Mouse (Mus musculus) testis, adult 2 months (tissue): Measurements from ENCODE around the gene Klf11. TPM values are rescaled to one million over a fixed set of nuclear protein-coding genes. Genes with fewer than 3 reads are reported as not detected.
"Not testable (repeated sequence)": the region's sequence is repeated elsewhere in the genome, so short reads cannot be mapped to it uniquely, and the experiment has no call there.

Experiments
- H3K27ac ChIP-seq: fragments of 200-500 bp; 2 replicates; pipeline ENCODE4 v1.5.1; 2012; ENCODE audit warnings: low read depth, low read length; ENCODE audit not compliant: control insufficient read depth, insufficient read depth
- H3K27me3 ChIP-seq: fragments of 200-500 bp; 2 replicates; pipeline ENCODE4 v1.6.1; 2012; ENCODE audit warnings: mild to moderate bottlenecking, low read length, moderate library complexity; ENCODE audit not compliant: control insufficient read depth, insufficient read depth
- H3K36me3 ChIP-seq: fragments of 200-500 bp; 2 replicates; pipeline ENCODE4 v1.6.1; 2012; ENCODE audit warnings: mild to moderate bottlenecking, low read length; ENCODE audit not compliant: control insufficient read depth, insufficient read depth
- H3K4me1 ChIP-seq: fragments of 200-500 bp; 2 replicates; pipeline ENCODE4 v1.6.1; 2012; ENCODE audit warnings: low read length; ENCODE audit not compliant: control insufficient read depth, insufficient read depth
- H3K4me3 ChIP-seq: fragments of 200-500 bp; 2 replicates; pipeline ENCODE4 v1.5.1; 2012; ENCODE audit warnings: low read depth, mild to moderate bottlenecking, low read length, moderate library complexity, mixed read lengths; ENCODE audit not compliant: control insufficient read depth
- CTCF ChIP-seq: fragments of 200-500 bp; IDR thresholded peaks from 2 replicates; pipeline ENCODE4 v1.5.1; 2012; ENCODE audit warnings: low read depth, mild to moderate bottlenecking, inconsistent platforms, low read length, moderate library complexity; ENCODE audit not compliant: control insufficient read depth, insufficient read depth, insufficient replicate concordance
- POLR2A ChIP-seq: fragments of 200-500 bp; IDR thresholded peaks from 2 replicates; pipeline ENCODE4 v1.6.1; 2012; ENCODE audit warnings: low read depth, mild to moderate bottlenecking, inconsistent platforms, low read length, moderate library complexity; ENCODE audit not compliant: control insufficient read depth
- polyA plus RNA-seq: library from polyadenylated mRNA; depleted of rRNA; stranded (reverse); fragments of >200 nt; gene quantifications from 2 replicates; pipeline ENCODE4 v1.2.3, GENCODE M21; 2012

Klf11 gene
- polyA plus RNA-seq, 1 experiment = 3.4 TPM

DNA sequence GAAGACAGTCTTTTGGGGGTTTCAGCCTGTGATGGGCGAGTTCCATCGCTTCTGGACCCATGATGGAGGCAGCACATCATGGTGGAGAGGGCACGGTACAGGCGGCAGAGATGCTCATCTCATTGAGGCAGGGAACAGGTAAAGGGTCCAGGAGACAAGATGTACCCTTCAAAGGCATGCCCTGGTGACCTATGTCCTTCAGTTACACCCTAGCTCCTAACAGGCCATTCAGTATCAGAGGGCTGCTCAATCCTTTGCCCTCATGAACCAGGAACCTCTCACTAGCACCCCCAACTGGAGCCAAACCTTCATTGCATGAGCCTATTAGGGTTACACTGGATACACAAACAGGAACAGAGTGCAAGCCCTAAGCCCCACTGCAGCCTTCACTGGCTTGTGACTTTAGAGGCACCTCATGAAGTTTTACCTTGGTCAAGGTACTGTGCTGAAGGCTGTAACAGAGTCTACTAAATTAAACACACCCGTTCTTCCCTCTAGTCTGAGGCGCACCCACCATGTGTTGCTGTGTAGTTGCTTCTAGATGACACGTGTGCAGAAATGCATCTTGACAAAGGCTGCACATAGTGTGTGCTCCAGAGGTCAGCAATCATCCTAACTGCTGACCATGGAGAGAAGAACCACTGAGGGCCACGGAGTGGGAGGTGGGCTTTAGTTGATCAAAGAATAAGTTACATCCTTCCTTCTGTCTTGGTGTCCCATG lies 46.6 kb downstream of the Klf11 start:
- H3K27ac ChIP-seq = no peak overlapping the region
- TF ChIP-seq POLR2A = no peak
- no peak overlapping the region for H3K4me3 ChIP-seq
- no peaks in the 10 kb centered on the region for H3K27me3 ChIP-seq
- H3K36me3 ChIP-seq = no peaks in the 10 kb centered on the region
- H3K4me1 ChIP-seq = peaks cover 4% of the 10 kb centered on the region

DNA sequence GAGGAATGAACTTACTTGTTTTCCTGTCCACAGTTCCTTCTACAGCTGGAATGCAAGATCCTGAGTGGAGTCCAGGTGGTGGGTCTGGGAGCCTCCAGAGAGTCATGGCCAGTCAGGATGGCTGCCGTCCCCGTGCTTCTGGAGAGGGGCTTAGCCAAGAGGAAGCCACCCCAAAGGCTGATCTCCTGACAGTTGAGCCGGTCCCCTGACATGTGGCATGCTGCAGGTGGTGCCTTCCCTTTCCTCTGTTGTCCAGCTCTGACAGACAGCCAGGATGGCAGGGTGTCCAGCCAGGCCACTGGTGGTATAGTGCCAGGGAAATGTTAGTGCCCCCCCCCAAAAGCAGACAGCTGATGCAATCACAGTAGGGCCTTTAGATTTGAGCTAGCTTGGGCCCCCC lies 47.4 kb downstream of the Klf11 start:
- no peak overlapping the region for H3K27ac ChIP-seq
- no peak overlapping the region for H3K4me3 ChIP-seq
- no peaks in the 10 kb centered on the region for H3K27me3 ChIP-seq
- H3K4me1 ChIP-seq = peaks cover 4% of the 10 kb centered on the region
- H3K36me3 ChIP-seq = no peaks in the 10 kb centered on the region
- no peak for TF ChIP-seq CTCF
- no peak for TF ChIP-seq POLR2A

DNA sequence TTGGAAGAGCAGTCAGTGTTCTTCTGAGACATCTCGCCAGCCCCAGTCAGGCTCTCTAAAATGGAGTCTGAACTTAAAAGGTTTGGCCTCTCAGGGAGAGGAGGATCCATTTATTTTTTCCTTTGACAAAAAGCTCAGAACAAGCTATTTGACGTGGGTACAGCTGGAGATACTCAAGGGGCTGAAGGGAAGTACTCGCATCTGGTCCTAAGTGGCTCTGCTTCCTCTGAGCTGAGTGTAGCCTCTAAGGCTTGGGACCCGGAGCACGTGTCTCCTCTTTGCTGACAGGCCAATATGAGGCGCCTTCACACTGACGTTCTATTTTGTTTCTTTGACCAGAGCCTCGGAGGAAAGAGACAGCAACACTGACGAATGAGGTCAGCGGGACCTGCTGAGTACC lies 48.5 kb downstream of the Klf11 start:
- TF ChIP-seq POLR2A (no peak), CTCF (no peak)
- Histone ChIP-seq H3K27ac (no peak overlapping the region), H3K4me3 (no peak overlapping the region), H3K27me3 (no peaks in the 10 kb centered on the region), H3K4me1 (peaks cover 4% of the 10 kb centered on the region), H3K36me3 (no peaks in the 10 kb centered on the region)

DNA sequence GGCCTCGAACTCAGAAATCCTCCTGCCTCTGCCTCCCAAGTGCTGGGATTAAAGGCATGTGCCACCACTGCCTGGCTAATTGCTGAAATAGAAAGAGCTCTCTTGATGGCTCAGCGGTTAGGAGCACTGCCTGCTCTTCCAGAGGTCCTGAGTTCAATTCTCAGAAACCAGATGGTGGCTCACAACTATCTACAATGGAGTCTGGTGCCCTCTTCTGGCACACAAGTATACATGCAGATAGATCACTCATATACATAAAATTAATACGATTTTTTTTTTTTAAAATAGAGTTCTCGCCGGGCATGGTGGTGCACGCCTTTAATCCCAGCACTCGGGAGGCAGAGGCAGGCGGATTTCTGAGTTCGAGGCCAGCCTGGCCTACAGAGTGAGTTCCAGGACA lies 50.5 kb downstream of the Klf11 start:
- not testable (repeated sequence) for H3K4me1 ChIP-seq, H3K36me3 ChIP-seq, H3K27me3 ChIP-seq, H3K4me3 ChIP-seq, H3K27ac ChIP-seq

- TF ChIP-seq POLR2A (no peak), CTCF (no peak)
- H3K36me3 ChIP-seq = no peaks in the 10 kb centered on the region
- H3K4me1 ChIP-seq = peaks cover 11% of the 10 kb centered on the region
- no peak overlapping the region for H3K27ac ChIP-seq
- H3K27me3 ChIP-seq = no peaks in the 10 kb centered on the region
- H3K4me3 ChIP-seq = no peak overlapping the region
These were observed 51.9 kb downstream of the Klf11 start for GRCm38 (mm10) chr12:24703013-24703412.

DNA sequence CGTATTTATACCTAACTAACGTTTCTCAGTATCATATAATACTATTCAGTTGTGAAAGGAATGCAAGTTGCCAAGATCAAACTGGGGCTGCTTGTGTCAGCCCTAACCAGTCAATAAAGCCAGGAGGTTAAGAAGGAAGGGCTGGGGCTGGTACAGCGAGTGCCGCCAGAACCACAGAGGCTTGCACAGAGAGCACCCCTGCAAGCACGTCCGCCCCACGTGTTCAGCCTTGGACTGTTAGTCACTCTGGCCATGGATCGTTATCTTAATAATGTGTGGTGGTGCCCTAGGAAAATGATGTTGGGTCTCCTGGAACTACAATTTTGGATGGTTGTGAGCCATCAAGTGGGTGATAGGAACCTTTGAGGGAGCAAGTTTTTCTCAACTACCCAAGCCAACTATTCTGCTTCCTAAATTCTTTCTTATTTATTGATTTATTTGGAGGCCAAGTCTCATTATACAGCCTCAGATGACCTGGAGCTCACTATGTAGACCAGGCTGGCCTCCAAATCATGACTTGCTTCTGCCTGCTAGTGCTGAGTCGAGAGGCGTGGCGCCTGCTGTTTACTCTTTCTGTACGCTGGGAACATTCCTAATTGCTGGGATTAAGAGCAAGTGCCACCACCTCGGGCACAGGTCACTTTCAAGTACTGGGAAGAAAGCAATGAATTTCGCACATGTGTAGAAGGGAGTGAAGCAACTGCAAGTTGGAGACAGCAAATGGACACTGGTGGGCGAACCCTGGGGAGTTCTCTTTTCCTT lies 54.6 kb downstream of the Klf11 start:
- no peaks in the 10 kb centered on the region for H3K36me3 ChIP-seq
- no peak overlapping the region for H3K4me3 ChIP-seq

DNA sequence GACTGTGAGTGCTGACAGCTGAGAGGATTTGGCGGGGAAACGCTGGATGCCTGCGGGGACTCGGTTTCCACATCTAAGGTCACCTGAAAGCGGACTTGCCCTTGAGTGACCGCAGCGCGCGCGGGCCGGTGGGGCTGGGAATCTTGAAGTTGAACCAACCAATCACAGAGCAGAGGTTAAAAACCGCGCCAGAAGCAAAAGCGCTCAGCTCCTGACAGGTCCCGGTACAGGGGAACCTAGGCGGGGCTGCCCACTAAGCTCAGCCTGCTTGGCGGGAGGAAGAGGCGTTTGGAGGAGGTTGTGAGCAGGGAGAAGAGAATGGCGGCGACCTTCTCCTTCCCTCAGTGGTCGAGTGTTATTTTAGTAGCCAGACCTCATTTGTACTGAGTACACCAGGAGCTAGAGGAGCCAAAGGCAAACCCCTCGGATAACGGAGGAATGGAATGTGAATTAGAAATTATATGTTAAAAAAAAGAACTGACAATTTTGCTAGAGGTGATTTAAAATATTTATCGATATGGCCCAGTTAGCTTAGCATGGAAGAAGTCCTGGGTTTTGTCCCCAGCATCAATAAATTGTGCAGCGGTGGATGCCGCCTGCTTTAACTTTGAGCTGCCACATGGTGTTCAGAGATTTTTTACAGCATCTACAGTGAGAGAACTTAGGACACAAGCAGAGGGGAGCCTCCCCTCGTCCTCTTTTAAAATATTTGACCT lies 55.8 kb downstream of the Klf11 start:
- peaks cover 15% of the 10 kb centered on the region for H3K4me1 ChIP-seq
- H3K27me3 ChIP-seq = no peaks in the 10 kb centered on the region
- H3K36me3 ChIP-seq = no peaks in the 10 kb centered on the region
- TF ChIP-seq CTCF = no peak
- TF ChIP-seq POLR2A = no peak
- H3K4me3 ChIP-seq = peak overlapping the region; percentile 91
- H3K27ac ChIP-seq = peak overlapping the region; percentile 87; the same call in 1 of the 2 replicates

More for the DNA sequence above, 54.6 kb downstream of the Klf11 start:
- no peak overlapping the region for H3K27ac ChIP-seq
- H3K4me1 ChIP-seq = peaks cover 15% of the 10 kb centered on the region
- H3K27me3 ChIP-seq = no peaks in the 10 kb centered on the region
- TF ChIP-seq CTCF (no peak), POLR2A (no peak)
